Mouse (Mus musculus): ENCODE results near the gene Plcb1. TPM values are rescaled to one million over a fixed set of nuclear protein-coding genes. Genes with fewer than 3 reads are reported as not detected.

Plcb1 gene
- polyA plus RNA-seq, 1 experiment from 2014 or later = 11.8 TPM

GRCm38 (mm10) chr2:135187659-135188058 is 401.8 kb downstream of the Plcb1 start:
- no peak for ATAC-seq (ENCODE audit: low read depth)
- H3K9ac ChIP-seq (ENCODE audit: low read length) = no peak overlapping the region
- no peaks in the 10 kb centered on the region for H3K36me3 ChIP-seq (ENCODE audit: control insufficient read depth, insufficient read depth, low read length)
- H3K4me2 ChIP-seq (ENCODE audit: low read depth, low read length) = no peak overlapping the region
- H3K9me3 ChIP-seq (ENCODE audit: control insufficient read depth, low read length) = no peaks in the 10 kb centered on the region
- H3K27ac ChIP-seq (ENCODE audit: low read length) = no peak overlapping the region
- no peak overlapping the region for H3K4me3 ChIP-seq (ENCODE audit: low read length)
- H3K27me3 ChIP-seq (ENCODE audit: control insufficient read depth, insufficient read depth, low read depth, low read length) = no peaks in the 10 kb centered on the region
- WGBS = 78% methylated on average over 6 of the region's 6 CpGs
- no peaks in the 10 kb centered on the region for H3K4me1 ChIP-seq (replicated peaks; ENCODE audit: control insufficient read depth, insufficient read depth, low read length)

GRCm38 (mm10) chr2:135200830-135201229 is 415.0 kb downstream of the Plcb1 start:
- no peak overlapping the region for H3K27ac ChIP-seq (ENCODE audit: low read length)
- ATAC-seq (ENCODE audit: low read depth) = no peak
- H3K9me3 ChIP-seq (ENCODE audit: control insufficient read depth, low read length) = no peaks in the 10 kb centered on the region
- no peak overlapping the region for H3K4me2 ChIP-seq (ENCODE audit: low read depth, low read length)
- no peaks in the 10 kb centered on the region for H3K4me1 ChIP-seq (replicated peaks; ENCODE audit: control insufficient read depth, insufficient read depth, low read length)
- H3K27me3 ChIP-seq (ENCODE audit: control insufficient read depth, insufficient read depth, low read depth, low read length) = no peaks in the 10 kb centered on the region
- 78% methylated on average over 3 of the region's 3 CpGs for WGBS
- no peak overlapping the region for H3K4me3 ChIP-seq (ENCODE audit: low read length)
- no peaks in the 10 kb centered on the region for H3K36me3 ChIP-seq (ENCODE audit: control insufficient read depth, insufficient read depth, low read length)
- H3K9ac ChIP-seq (ENCODE audit: low read length) = no peak overlapping the region

- 57% methylated on average over 4 of the region's 4 CpGs for WGBS
- no peak for ATAC-seq (ENCODE audit: low read depth)
- no peak overlapping the region for H3K4me3 ChIP-seq (ENCODE audit: low read length)
These were observed 416.5 kb downstream of the Plcb1 start for GRCm38 (mm10) chr2:135202390-135202789.

GRCm38 (mm10) chr2:135204141-135205120 is 418.6 kb downstream of the Plcb1 start:
- no peaks in the 10 kb centered on the region for H3K36me3 ChIP-seq (ENCODE audit: control insufficient read depth, insufficient read depth, low read length)
- no peaks in the 10 kb centered on the region for H3K27me3 ChIP-seq (ENCODE audit: control insufficient read depth, insufficient read depth, low read depth, low read length)
- no peak overlapping the region for H3K9ac ChIP-seq (ENCODE audit: low read length)
- H3K4me3 ChIP-seq (ENCODE audit: low read length) = no peak overlapping the region
- 81% methylated on average over 11 of the region's 11 CpGs for WGBS
- no peak overlapping the region for H3K4me2 ChIP-seq (ENCODE audit: low read depth, low read length)
- H3K27ac ChIP-seq (ENCODE audit: low read length) = no peak overlapping the region
- no peaks in the 10 kb centered on the region for H3K4me1 ChIP-seq (replicated peaks; ENCODE audit: control insufficient read depth, insufficient read depth, low read length)
- no peaks in the 10 kb centered on the region for H3K9me3 ChIP-seq (ENCODE audit: control insufficient read depth, low read length)
- no peak for ATAC-seq (ENCODE audit: low read depth)

More at GRCm38 (mm10) chr2:135202390-135202789, 416.5 kb downstream of the Plcb1 start:
- Histone ChIP-seq H3K27ac (ENCODE audit: low read length) (no peak overlapping the region), H3K36me3 (ENCODE audit: control insufficient read depth, insufficient read depth, low read length) (no peaks in the 10 kb centered on the region), H3K4me2 (ENCODE audit: low read depth, low read length) (no peak overlapping the region), H3K4me1 (replicated peaks; ENCODE audit: control insufficient read depth, insufficient read depth, low read length) (no peaks in the 10 kb centered on the region), H3K9me3 (ENCODE audit: control insufficient read depth, low read length) (no peaks in the 10 kb centered on the region), H3K27me3 (ENCODE audit: control insufficient read depth, insufficient read depth, low read depth, low read length) (no peaks in the 10 kb centered on the region), H3K9ac (ENCODE audit: low read length) (no peak overlapping the region)

GRCm38 (mm10) chr2:135208890-135209289 is 423.0 kb downstream of the Plcb1 start:
- Histone ChIP-seq H3K4me1 (replicated peaks; ENCODE audit: control insufficient read depth, insufficient read depth, low read length) (no peaks in the 10 kb centered on the region), H3K27me3 (ENCODE audit: control insufficient read depth, insufficient read depth, low read depth, low read length) (no peaks in the 10 kb centered on the region), H3K9ac (ENCODE audit: low read length) (no peak overlapping the region), H3K4me2 (ENCODE audit: low read depth, low read length) (no peak overlapping the region), H3K27ac (ENCODE audit: low read length) (0 out of 2 replicates have a peak overlapping the region, but pooled peaks have one; percentile 0), H3K4me3 (ENCODE audit: low read length) (no peak overlapping the region), H3K36me3 (ENCODE audit: control insufficient read depth, insufficient read depth, low read length) (no peaks in the 10 kb centered on the region), H3K9me3 (ENCODE audit: control insufficient read depth, low read length) (no peaks in the 10 kb centered on the region)
- ATAC-seq (ENCODE audit: low read depth) = peak; percentile 88
- WGBS = 68% methylated on average over 1 of the region's 1 CpGs

- Histone ChIP-seq H3K27me3 (ENCODE audit: control insufficient read depth, insufficient read depth, low read depth, low read length) (no peaks in the 10 kb centered on the region), H3K9ac (ENCODE audit: low read length) (no peak overlapping the region)
These were observed 429.0 kb downstream of the Plcb1 start for GRCm38 (mm10) chr2:135214746-135215448.

GRCm38 (mm10) chr2:135219406-135219805 is 433.5 kb downstream of the Plcb1 start:
- no peak overlapping the region for H3K27ac ChIP-seq (ENCODE audit: low read length)
- no peak overlapping the region for H3K9ac ChIP-seq (ENCODE audit: low read length)
- ATAC-seq (ENCODE audit: low read depth) = no peak
- H3K4me2 ChIP-seq (ENCODE audit: low read depth, low read length) = no peak overlapping the region
- H3K4me3 ChIP-seq (ENCODE audit: low read length) = no peak overlapping the region
- no peaks in the 10 kb centered on the region for H3K27me3 ChIP-seq (ENCODE audit: control insufficient read depth, insufficient read depth, low read depth, low read length)
- H3K36me3 ChIP-seq (ENCODE audit: control insufficient read depth, insufficient read depth, low read length) = no peaks in the 10 kb centered on the region
- no peaks in the 10 kb centered on the region for H3K9me3 ChIP-seq (ENCODE audit: control insufficient read depth, low read length)
- H3K4me1 ChIP-seq (replicated peaks; ENCODE audit: control insufficient read depth, insufficient read depth, low read length) = no peaks in the 10 kb centered on the region
- 68% methylated on average over 3 of the region's 3 CpGs for WGBS

More at GRCm38 (mm10) chr2:135214746-135215448, 429.0 kb downstream of the Plcb1 start:
- H3K4me1 ChIP-seq (replicated peaks; ENCODE audit: control insufficient read depth, insufficient read depth, low read length) = no peaks in the 10 kb centered on the region
- ATAC-seq (ENCODE audit: low read depth) = no peak
- H3K27ac ChIP-seq (ENCODE audit: low read length) = no peak overlapping the region
- no peak overlapping the region for H3K4me3 ChIP-seq (ENCODE audit: low read length)
- no peaks in the 10 kb centered on the region for H3K9me3 ChIP-seq (ENCODE audit: control insufficient read depth, low read length)
- H3K4me2 ChIP-seq (ENCODE audit: low read depth, low read length) = no peak overlapping the region
- H3K36me3 ChIP-seq (ENCODE audit: control insufficient read depth, insufficient read depth, low read length) = no peaks in the 10 kb centered on the region
- 49% methylated on average over 4 of the region's 4 CpGs for WGBS

- Histone ChIP-seq H3K4me2 (ENCODE audit: low read depth, low read length) (no peak overlapping the region), H3K9me3 (ENCODE audit: control insufficient read depth, low read length) (no peaks in the 10 kb centered on the region), H3K9ac (ENCODE audit: low read length) (no peak overlapping the region), H3K27me3 (ENCODE audit: control insufficient read depth, insufficient read depth, low read depth, low read length) (no peaks in the 10 kb centered on the region), H3K27ac (ENCODE audit: low read length) (no peak overlapping the region), H3K4me3 (ENCODE audit: low read length) (no peak overlapping the region), H3K4me1 (replicated peaks; ENCODE audit: control insufficient read depth, insufficient read depth, low read length) (peaks cover 4% of the 10 kb centered on the region; the same call in 1 of the 2 replicates), H3K36me3 (ENCODE audit: control insufficient read depth, insufficient read depth, low read length) (no peaks in the 10 kb centered on the region)
- ATAC-seq (ENCODE audit: low read depth) = peak; percentile 69
- WGBS = 35% methylated on average over 3 of the region's 3 CpGs
These were observed 439.7 kb downstream of the Plcb1 start for GRCm38 (mm10) chr2:135225604-135226025.

- Histone ChIP-seq H3K9me3 (ENCODE audit: control insufficient read depth, low read length) (no peaks in the 10 kb centered on the region), H3K4me3 (ENCODE audit: low read length) (no peak overlapping the region), H3K4me1 (replicated peaks; ENCODE audit: control insufficient read depth, insufficient read depth, low read length) (peaks cover 3% of the 10 kb centered on the region; the same call in 1 of the 2 replicates), H3K27me3 (ENCODE audit: control insufficient read depth, insufficient read depth, low read depth, low read length) (no peaks in the 10 kb centered on the region), H3K4me2 (ENCODE audit: low read depth, low read length) (no peak overlapping the region), H3K36me3 (ENCODE audit: control insufficient read depth, insufficient read depth, low read length) (no peaks in the 10 kb centered on the region), H3K9ac (ENCODE audit: low read length) (no peak overlapping the region), H3K27ac (ENCODE audit: low read length) (no peak overlapping the region)
- 79% methylated on average over 3 of the region's 3 CpGs for WGBS
- no peak for ATAC-seq (ENCODE audit: low read depth)
These were observed 444.4 kb downstream of the Plcb1 start for GRCm38 (mm10) chr2:135230262-135230661.
